Mouse (Mus musculus) cerebellum, adult (tissue): ENCODE results near the gene Npr2.

Experiments used
- ATAC-seq: cut with Nextera tagmentation; 2 replicates; pipeline ENCODE4 v1.9.2; 2017; ENCODE audit warnings: mild to moderate bottlenecking, moderate library complexity, mixed read lengths; ENCODE audit not compliant: insufficient number of reproducible peaks, low FRiP score, low TSS enrichment

Npr2 gene

GRCm38 (mm10) chr4:43668782-43669427 is 37.2 kb downstream of the Npr2 start, which contains the start of the genes Tmem8b and Fam221b:
Gene Tmem8b, plus strand, starts transcription at chr4:43668971.
Gene Fam221b, minus strand, starts transcription at chr4:43669145.
- ATAC-seq, result peak; percentile 92

DNA sequence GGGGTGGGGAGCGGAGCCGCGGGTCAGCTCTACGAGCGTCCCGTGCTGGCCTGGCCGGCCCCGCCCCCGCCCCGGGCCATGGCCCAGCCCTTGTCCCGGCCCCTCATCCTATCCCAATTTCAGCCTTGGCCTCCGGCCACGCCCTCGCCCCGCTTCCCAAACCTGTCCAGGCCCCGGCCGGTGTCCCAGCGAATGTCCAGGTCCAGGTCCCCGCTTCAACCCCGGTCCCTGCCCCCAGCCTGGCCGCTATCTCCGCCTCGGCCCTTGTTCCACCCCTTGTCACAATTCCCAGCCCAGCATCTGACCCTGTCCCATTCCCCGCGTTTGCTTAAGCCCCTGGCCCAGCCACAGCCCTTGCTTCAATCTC is 37.7 kb downstream of the Npr2 start:
- peak; percentile 19; the same call in 1 of the 2 replicates for ATAC-seq

DNA sequence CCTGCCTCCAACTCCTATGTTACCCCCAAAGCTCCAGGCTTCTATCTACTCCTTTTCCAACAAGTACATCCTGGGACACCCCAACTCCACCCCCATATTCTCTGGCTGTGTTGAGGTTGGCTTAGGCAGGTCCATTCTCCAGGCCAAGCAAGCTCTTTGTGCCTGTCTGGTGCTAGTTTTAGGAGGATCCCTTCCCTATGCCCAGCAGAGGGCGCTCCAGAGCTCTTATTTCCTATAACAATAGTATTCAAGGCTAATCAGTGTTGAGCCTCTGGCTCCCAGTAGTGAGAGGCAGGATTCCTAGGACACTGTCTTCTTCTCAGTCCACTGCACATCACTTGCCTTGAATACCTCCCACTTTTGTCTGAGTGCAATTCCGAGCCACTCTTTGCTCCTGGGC is 40.3 kb downstream of the Npr2 start:
- ATAC-seq, result peak; percentile 41; the same call in 1 of the 2 replicates

- no peak for ATAC-seq
Observed at GRCm38 (mm10) chr4:43673703-43674102, 42.0 kb downstream of the Npr2 start.

DNA sequence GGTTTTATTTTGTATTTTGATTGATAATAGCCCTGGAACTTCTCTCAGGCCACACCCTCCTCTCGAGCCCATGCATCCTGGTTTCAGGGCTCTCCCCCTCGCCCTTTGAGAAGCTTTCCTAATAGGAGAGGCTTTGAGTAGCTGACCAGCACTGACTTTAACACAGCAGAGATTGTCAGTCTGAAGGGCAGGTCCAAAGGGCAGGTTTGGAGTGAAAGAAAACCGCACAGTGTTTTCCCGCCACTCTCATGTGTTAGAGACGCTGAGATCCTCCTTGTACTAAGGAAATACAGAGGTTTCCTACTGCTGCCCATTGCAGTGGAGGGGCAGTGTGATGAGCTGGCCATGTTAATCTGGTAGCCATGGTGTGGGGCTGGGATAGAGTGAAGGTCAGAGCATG is 43.2 kb downstream of the Npr2 start:
- no peak for ATAC-seq

DNA sequence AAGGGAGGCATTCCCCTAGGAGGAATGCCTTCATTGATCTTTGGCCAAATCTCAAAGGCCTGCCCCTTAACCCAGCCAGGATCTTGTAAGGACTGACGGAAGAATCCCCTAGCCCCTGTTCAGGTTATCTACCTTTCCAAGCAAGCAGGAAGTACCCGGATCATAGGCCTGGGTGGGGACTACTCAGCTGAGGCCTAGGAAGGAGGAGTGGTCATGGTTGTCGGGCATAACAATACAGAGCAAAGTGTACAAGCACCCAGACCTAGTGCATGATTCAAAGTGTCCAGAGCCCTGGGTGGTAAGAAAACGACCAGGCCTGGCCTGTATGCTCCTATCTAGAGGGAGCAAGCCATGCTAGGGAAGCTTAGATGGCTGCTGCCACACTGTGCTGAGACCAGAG is 43.9 kb downstream of the Npr2 start:
- no peak for ATAC-seq

DNA sequence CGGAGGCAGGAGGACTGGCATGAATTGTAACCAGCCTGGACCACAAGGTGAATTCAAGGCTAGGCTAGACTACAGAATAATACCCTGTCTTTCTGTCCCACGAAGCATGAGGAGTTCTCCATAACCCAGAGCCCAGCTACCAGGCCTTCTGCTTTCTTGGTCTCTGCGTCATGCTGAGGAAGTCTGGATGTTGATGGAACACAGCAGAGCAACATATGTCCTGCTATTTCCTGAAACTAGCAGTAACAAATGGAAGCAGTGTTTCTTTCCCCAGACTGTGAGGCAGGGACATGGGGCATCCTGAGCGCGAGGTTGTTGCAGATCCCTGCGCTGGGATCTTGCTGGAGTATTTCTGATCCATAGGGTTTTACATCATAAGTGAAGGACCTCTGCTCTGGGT is 46.8 kb downstream of the Npr2 start:
- peak; percentile 42; the same call in 1 of the 2 replicates for ATAC-seq

DNA sequence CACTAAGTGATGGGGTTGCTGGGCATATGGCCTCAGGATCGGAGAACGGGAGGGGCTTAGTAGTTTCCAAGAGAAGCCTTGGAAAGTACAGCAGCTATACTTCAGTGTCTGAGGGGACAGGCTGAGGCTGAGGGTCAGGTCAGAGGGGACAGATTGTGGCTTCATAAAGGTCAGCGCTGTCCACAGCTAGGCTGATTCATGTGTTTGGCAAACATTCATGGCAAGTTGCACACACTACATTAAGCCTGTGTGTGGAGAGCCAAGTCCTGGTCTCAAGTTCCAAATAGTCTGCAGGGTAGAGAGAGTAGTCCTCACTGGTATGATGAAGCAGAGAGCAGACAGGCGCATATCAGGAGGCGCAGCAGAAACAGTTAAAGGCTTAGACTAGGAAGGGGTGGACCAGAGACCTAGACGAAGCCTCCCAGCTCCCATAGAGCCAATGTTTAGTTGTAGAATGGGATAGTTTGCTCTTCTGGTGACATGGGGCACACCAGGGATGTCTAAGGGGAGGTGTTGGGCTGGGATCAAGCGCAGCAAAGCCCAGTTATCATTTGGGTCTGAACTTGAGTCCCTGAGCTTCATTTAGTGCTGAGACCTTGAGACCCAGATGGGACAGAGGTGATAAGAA is 47.8 kb downstream of the Npr2 start:
- ATAC-seq, result no peak

DNA sequence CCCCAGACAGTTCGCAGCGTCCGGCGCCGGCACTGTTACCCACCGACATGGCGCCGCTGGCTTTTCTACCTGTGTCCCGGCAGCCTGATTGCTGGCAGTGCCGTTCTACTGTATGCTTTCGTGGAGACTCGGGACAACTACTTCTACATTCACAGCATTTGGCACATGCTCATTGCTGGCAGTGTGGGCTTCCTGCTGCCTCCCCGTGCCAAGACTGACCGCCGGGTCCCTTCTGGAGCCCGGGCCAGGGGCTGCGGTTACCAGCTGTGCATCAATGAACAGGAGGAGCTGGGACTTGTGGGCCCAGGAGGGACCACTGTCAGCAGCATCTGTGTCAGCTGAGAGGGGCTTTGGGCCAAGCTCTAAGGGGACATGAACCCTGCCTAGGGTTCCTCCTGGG is 58.3 kb downstream of the Npr2 start:
- no peak for ATAC-seq

GRCm38 (mm10) chr4:43691026-43691425 is 59.3 kb downstream of the Npr2 start:
- ATAC-seq, result no peak

- ATAC-seq, result no peak
Observed at GRCm38 (mm10) chr4:43693806-43694241, 62.1 kb downstream of the Npr2 start.

DNA sequence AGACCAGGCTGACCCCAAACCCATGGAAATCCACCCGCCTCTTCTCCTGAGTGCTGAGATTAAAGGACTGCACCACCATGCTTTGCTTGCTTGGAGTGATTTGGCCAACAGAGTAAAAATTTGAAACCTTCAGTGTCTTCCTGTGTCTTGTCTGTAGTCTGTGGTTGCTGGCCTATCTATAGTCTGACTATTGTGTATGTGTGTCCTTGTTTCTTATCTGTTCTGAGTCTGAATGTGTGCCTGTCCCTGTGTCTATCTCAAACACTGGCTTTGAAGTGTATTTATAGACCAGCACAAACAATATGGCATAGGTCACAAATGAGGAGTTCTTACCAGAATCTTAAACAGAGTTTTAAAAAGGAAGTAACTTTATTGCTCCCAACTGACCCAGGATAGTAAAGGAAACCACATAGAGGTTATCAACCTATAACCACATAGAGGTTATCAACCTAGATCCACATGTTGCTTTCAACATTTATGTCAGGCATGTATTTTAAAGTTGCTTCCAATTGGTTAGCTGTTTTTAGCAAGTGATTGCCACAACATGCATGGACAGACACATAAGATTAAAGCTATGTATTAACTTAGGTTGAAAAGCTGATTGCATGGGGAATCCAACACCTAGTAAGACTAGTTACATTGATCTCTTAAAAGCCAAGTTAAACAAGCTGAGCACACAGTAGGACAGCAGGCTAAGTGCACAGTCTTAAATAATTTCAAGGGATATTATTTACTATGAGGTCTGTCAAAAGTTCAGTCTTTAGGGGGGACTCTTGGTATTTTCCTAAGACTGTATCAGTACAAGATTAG is 62.9 kb downstream of the Npr2 start:
- ATAC-seq, result no peak

DNA sequence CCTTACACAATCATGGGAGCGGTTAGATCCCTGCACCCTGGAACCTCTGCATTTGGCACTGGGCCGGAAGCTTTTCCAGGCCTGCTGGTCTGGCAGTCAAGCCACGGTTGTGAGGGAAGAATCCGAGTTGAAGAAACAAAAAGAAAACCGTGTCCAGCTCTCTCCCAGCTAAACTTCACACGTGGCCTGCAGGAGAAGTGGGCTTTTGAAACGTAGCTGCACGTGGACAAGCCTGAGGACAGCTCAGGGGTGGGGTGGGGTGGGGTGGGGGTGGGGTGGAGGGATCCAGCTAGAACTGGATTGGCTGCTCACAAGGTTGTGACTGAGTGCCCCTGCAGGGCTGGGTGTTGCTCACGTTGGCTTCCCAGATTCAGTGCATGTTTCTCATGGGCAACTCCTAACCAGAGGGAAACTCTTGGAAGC is 63.5 kb downstream of the Npr2 start:
- ATAC-seq, result no peak

GRCm38 (mm10) chr4:43696561-43696960 is 64.8 kb downstream of the Npr2 start:
- ATAC-seq, result peak; percentile 65

GRCm38 (mm10) chr4:43700707-43701106 is 69.0 kb downstream of the Npr2 start, which contains the start of gene Olfr70:
Gene Olfr70, minus strand, starts transcription at chr4:43700807.
- ATAC-seq, result no peak
